Mouse (Mus musculus) induced T-regulatory cell, adult 2 months (primary cell): ENCODE results near the gene Sars2.

Source experiments
- DNase-seq: peaks from one replicate; pipeline ENCODE4 v3.0.0-alpha.2; 2012; ENCODE audit warnings: low read depth

The Sars2 gene

DNA sequence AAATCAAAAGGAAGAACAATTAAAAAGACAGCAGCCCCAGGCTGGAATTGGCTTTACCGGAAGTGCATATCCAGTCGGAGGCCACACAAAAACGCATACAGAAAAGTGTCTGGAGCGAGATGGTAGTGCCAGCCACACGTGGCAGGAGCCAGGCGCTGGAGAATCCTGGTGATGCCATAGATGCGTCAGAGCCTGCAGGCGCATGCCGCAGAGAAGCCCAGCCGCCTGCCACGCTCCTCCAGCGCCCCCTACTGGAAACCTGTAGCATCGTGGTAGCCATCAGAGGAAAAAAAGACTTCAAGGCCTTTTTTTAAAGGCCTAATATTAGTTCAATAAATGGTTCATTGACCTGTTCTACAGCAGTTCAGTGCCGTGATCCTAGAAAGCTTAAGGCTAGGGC lies 15.2 kb upstream of the Sars2 start:
- DNase-seq = peak; percentile 86

DNA sequence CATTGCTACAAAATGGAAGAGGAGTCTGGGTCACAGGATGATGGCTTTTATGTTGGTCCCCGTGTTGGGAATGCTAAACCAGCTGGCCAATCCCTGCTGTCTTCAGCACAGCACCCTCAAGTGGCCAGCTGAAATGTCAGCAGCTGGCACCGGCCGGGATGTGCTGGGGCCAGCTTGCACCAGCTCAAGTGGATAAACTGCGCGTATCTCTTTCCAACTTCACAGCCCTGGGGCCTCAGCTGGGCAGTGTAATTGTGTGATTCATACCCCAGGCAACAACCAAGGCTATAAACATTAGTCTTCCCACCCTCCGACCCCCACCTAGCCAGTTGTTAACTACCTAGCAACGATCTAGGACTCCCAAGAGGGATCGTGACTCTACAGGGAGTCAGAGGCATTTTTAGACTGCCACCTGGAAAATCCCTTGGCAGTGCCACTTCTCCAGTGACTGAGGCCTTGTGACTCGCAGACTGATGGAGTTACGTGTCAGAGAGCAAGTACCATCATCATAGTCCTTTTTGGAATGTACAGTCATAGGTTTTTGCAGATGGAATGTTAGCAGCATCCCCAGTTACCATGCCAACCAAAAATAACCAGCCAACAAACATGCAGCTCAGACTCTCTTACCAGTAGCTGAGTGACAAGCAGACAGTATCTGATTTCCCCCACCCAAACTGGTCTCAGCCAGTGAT lies 14.0 kb upstream of the Sars2 start:
- no peak for DNase-seq

DNA sequence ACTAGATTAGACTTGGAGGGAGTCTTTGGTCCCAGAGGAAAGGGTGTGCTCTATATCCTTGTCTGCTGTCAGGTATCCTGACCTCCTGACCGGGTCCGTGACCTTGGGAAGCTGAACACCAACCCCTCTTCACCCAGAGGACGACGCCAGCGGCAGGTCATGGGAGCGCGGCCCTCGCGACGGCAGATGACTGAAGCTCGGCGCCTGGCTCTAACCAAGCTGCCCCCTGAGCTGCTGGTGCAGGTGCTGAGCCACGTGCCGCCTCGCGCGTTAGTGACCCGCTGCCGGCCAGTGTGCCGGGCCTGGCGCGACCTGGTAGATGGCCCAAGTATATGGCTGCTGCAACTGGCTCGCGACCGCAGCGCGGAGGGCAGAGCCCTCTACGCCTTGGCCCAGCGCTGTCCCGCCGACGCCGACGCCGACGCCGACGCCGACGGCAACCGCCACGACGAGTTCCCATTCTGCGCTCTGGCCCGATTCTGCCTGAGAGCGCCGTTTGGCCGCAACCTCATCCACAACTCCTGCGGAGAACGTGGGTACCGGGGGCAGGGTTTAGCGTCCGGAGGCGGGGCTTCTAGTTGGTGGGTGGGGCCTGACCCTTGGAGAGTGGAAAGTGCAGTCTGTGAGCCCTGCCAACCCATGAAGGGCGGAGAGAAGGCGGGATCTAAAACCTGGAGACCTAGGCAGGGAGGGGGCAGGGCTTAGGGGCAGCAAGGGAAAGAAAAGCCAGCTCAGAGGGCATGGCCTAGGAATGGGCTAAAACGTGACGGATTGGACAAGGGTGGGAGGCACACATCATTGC lies 9.2 kb upstream of the Sars2 start:
- DNase-seq = peak; percentile 92

DNA sequence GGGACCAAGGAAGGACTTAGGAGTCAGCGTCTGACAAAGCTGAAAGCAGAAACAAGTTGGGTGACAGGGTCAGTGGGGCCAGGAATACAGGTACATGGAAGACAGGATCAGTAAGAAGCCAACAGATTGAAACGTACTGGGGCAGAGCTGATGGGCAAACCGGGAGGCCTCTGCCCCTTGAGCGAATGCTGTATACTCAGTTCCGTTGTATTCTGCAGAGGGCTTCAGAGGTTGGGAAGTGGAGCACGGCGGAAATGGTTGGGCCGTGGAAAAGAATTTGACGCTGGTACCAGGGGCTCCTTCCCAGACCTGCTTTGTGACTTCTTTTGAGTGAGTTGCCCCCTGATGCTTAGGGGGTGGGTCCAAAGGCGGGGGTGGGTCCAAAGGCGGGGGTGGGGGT lies 8.6 kb upstream of the Sars2 start:
- no peak for DNase-seq

DNA sequence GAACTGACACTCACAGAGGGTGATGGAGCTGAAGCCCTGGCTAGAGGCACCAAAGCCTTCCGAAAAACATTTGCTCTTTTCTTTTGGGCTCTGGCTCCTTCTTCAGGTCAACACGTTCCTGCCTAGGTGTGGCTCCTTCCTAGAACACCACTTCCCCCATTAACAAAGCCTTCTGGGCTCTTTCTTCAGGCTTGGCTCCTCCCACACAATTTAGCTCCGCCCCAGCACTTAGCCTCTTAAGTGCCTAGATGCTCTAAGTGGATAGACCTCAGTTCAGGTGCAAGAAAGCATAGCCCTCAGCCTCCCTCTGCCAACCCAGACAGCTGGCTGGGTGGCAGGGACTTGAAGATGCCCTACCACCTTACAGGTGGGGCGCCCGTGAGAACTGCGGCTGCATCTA lies 6.1 kb upstream of the Sars2 start:
- no peak for DNase-seq

DNA sequence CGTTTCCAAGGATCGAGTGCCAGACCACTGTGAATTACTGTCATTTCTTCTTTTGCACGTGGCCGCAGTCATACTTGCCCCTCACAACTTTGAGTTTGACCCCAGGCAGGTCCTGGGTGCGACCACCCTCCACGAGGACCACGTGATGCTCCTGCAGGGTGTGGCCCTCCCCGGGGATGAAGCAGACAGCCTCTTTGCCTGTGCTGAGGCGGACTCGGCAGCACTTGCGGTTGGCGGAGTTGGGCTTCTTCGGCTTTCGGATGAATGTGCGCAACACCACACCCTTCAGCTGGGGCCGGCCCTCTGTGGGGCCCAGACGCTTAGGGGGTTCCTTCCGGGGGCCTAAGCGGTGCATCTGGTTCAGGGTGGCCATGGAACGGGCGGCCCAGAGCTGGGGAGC lies 2.0 kb upstream of the Sars2 start:
- DNase-seq = no peak

DNA sequence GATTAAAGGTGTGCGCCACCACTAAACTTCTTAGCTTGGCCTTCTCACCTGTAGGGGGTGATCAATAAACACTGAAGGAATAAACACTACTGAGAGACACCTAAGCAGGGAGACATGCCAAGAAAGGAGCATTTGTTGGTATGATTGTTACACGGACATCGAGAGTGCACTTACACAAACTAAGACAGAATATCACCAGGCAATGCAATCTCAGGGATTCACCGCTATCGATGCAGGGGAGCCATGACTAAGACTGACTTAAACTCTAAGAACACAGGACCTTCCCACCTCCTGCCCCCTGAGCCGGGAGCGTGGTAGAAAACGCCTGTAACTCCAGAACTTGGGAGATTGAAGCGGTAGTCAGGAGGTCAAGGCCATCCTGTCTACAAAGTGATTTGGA lies 843 bp upstream of the Sars2 start:
- peak; percentile 57 for DNase-seq

DNA sequence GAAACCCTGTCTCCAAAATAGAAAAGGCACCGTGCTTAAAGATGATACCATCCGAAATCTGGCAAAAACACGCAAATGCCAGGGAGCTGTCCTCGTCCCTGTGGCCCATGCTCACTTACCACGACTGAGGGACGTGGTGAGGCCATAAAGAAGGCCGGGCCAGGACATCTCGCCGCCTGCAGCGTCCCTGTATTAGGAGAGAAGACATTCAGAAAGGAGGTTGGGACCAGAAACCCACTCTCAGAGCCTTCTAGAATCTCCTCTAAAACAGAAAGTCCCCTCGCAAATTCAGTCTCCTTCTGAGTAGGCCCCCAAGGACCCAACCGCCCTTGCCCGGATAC lies 454 bp upstream of the Sars2 start:
- DNase-seq = no peak

DNA sequence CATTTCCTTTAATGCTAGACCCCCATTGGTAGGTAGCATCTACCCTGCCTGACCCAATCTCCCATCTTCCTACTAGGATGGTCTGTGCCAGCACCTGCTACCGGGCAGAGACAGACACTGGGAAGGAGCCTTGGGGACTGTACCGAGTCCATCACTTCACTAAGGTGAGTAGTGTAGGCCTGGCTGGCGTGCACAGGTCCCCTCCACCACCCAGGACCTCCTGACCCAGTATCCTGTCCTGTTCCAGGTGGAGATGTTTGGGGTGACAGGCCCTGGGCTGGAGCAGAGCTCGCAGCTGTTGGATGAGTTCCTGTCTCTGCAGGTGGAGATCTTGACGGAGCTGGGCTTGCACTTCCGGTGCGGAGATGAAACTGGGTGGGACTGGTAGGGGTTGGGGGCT lies 8.1 kb downstream of the Sars2 start:
- no peak for DNase-seq

DNA sequence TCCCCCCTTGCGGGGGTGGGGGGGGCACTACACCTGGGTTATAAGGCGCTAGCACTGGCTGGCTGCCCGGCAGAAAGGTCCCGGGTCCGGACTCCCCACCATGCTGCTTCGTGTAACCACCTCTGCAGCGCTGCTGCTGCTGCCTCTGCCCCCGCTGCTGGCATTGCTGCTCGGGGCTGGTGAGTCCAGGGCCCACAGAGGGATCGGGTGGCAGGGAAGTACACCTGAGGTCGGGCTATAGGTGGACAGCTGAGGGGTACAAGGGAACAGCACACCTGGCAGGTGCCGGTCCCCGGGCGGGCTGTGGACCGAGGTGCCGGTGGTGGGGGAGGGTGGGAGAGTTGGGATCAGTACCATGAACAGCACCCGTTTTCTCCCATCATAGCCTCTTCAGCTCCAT lies 14.3 kb downstream of the Sars2 start, which contains the start of gene Ccer2:
TSS of gene Ccer2 (plus strand) at position 96 of the 400 bp plus-strand sequence.
- no peak for DNase-seq

DNA sequence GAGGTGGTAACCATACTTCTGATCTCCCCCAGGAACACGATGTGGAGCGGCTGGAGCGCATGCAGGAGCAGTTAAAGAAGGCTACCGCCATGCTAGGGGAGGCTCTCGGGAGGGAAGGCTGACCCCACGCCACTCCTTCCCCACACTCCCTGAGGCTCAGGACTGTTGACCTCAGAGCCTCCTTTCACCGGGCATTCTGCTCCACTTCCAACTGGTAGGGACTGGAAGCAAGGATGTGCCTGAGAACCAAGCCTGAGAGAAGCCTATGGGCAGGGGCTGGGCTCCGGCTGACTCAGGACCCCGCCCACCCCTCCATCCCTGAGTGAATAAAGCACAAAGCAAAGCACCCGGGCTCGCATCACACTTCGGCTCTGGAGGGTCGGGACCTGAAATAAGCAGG lies 16.8 kb downstream of the Sars2 start:
- DNase-seq = no peak

DNA sequence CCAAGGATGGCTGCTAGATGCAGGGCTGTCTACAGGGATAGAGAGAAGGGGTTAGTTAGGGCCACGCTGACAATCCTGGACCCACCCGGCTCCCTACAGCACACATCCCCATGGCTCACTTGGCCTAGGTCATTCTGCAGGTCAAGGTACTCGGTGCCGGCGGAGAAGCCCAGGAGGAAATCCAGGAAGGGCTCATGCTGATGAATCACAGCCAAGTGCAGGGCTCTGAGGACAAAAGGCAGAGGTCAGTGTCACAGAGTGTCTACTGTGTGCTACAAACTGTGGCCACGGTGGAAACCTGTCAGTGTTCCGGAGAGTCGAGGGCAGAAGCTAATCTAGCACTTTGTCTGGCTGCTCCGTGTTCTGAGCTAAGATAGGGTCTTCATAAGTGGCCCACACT lies 20.1 kb downstream of the Sars2 start:
- no peak for DNase-seq

DNA sequence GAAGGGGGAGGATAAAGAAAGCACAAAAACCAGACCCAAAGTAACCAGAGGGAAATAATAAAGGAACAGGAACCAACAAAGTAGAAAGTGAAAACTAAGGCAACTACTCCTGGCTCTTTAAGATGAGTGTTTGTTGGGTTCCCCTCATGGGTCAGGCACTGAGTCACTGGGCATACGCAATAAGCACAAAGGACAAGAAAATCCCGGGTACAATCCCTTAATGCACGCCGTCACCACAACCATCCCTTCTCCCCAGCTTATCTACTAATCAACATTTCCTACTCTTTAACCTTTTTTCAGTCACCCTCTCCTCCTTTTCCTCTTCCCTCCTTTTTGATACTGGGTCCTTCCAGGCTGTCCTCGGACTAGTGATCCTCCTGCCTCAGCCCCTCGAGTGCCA lies 23.4 kb downstream of the Sars2 start:
- peak; percentile 51 for DNase-seq

DNA sequence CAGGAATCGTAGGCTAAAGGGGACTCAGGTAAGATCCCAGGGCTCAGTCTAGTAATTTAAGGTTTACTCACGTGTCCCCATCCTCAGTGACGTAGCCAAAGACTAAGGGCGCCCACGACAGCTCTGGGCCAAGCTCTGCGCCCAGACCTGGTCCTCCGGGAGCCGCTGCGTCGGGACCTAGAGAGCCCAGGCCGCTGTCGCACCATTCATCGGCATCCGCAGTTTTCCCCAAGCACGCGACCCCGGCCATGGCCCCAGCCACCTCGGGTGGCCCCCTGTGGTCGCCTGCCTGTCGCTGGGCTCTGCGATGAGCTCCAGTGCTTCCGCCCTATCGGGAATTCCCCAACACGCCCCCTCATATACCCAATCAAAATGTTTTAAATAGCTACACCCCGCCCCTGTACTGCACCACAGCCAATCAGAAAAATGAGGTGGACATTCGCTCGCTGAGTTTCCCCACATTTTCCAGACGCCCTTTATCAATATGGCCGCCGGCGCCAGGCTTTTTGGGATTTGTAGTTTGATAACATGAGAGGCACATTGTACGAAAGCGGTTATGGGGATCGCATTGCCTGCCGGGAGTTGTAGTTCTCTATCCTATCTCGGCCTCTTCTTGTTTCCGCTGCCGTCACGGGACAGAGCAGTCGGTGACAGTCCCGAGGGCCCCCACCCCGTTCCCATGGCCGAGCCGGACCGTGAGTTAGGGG lies 24.5 kb downstream of the Sars2 start, which contains the start of gene Sirt2:
TSS of gene Sirt2 (plus strand) at position 563 of the 707 bp plus-strand sequence.
- peak; percentile 100 for DNase-seq

DNA sequence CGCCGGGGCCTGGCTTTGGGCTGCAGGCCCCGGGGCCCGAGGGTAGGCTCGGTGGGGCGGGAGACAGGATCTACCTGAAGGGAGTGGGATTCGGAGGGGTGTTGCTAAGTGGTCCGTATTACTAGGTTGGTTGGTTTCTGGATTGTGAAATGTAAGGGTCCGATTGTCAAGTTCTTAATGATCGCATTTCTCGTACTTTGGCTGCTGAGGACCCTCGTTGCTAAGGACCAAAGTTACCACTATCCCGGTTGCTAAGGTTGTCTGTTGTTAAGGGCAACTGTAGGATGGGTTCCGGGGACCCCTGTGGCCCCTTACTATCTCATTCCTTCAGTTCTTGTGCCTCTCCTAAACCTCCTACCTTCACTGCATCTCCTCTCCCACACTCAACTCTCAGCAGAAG lies 25.1 kb downstream of the Sars2 start:
- DNase-seq = no peak

DNA sequence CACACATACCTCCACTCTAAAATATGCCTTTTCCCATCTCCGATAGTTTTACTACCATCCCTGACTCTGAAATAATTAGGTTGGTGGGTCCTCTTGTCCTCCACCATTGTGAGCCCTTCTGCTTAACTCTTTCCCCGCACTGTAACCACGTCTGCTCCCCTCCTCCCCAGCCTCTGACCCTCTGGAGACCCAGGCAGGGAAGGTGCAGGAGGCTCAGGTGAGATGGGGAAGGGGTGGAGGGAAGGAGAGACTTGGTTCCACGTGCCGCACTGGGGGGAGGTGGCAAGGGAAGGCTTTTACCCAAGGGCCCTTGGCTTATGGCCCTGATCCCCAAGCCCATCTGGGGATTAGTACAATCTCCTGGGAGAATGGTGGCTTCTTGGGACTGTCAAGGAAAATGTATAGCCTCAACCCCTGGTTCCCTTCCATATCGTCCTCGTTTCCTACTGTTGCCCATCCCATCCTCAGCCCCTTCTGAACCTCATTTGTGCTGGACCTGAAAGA lies 25.7 kb downstream of the Sars2 start, which contains the start of gene Nfkbib:
TSS of gene Nfkbib (minus strand) at position 51 of the 504 bp plus-strand sequence.
- no peak for DNase-seq

DNA sequence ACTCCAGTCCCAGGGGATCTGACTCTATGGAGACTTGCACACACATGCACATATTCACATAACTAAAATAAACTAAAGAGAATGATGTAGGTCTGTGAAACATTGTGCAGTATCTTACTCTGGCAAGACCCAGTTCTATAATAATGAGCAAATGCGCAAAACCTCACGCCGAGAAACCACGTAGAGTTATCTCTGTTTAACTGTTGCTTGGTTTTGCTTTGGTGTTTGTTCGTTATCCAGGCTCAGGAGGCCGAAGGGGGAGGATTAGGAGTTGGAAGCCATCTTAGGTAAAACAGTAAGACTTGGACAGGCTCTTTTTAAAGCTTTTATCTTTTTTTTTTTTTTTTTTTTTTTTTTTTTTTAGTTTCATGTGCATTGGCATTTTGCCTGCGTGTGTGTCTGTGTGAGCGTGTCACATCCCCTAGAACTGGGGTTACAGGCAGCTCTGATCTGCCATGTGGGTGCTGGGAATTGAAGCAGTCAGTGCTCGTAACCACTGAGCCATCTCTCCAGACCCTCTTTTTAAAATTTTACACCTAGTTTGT lies 27.7 kb downstream of the Sars2 start:
- DNase-seq = no peak

DNA sequence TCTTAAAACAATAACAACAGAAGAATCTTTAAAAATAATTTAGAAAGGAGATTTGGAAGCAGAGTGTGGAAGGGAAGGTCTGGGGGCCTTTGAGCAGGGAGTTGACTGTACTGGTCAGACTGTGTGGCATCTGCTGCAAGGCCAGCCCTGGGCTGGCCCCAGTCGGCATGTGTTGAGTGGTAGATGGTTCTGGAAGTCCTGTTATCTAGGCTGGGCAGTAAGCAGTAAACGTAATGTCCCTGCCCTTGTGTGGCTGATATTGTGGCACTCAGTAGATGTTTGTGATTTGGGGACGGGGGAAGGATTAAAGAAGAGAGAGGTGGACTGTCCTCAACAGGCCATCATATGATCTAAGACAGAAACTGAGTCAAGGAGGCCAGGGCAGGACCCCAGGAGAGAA lies 28.5 kb downstream of the Sars2 start:
- DNase-seq = no peak

DNA sequence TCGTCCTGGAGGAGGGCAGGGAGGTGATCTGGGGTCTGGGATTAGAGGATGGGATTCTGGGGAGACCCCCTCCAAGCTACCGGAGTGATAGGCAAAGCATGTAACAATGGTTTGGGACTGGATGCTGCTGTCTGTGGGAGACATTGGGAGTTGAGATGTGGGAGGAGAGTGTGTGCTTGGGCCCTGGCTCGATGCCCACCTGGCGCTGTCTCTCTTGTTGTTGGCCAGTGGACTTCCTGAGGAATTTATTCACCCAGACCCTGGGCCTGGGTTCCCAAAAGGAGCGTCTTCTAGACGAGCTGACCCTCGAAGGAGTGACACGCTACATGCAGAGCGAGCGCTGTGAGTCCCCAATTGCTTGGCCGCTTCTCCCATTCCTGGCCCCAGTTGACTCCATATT lies 30.1 kb downstream of the Sars2 start:
- no peak for DNase-seq

DNA sequence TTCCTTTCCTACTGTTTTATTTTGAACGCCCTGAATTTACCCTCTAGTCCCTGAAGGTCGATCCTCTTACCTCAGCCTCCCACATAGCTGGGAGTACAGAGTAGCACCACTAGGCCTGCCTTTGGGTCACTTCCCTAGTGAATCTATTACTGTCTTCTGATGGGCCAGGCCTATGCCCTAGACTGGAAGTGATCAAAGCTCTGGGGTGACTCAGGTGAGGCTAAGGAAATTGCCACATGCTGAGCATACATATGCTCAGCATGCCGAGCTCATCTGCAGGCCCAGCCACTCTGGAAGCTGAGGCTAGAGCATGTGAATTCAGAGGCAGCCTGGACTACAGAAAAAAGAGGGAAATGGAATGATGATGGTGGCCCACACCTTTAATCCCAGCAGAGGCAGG lies 31.4 kb downstream of the Sars2 start:
- DNase-seq = no peak

DNA sequence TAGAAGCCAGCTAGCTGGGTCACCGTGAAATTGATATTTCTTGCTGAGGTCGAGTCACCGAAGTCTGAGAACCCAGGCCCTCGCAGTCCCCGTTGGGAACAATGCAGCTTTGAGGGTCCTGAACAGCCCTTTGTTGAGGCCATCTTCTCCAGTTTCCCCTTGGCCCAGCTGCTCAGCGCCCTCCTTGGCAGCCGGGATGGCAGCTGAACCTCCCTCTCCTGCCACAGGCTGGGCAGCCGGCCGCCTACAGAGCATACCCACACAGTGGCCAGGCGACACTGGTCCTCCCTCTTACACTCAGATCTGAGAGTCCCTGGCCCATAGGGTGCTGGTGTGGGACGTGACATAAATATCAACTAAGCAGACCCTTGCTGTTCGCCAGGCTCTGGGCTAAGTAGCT lies 32.4 kb downstream of the Sars2 start:
- DNase-seq = no peak

DNA sequence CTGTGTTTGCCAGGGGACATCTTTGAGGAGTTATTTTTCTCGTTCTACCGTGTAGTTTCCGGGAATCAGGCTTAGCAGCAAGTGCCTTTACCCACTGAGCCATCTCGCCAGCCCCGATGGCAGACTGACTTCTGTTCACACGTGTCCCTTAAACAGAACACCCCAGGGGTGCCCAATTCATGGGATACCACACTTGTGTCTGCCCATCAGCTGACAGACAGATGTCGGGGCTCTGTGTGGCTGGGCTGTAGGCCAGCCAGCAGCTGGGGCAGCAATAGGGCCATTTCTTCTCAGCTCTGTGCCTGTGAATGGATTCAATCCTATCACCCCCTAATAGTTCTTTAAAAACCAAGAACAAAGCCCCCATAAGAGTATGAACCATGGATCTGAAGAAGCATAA lies 33.3 kb downstream of the Sars2 start:
- no peak for DNase-seq

DNA sequence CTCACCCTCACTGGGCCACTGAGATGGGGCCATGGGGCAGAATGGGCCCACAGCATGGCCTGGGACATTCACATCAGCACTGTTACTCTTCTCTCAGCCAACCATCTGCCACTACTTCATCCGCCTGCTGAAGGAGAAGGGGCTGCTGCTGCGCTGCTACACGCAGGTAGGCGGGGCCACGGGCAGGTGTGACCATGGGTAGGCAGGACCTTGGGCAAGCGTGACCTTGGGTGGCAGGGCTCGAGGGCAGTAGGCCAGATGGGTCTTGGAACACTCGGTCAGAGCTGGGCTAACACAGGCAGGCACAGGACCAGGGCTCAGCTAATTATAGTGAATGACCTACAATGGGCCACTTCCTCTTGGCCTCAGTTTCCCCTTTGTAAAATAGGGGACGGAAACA lies 37.0 kb downstream of the Sars2 start:
- DNase-seq = no peak
